Mouse (Mus musculus) yolk sac, embryonic 10.5 days (tissue): ENCODE measurements around the gene Rtn4ip1.
"Not testable (repeated sequence)": the region's sequence is repeated elsewhere in the genome, so short reads cannot be mapped to it uniquely, and the experiment has no call there.

ENCODE experiments used
- DNase-seq: peaks from one replicate; pipeline ENCODE4 v3.0.0-alpha.2; 2017; ENCODE audit warnings: low spot score

The Rtn4ip1 gene

DNA sequence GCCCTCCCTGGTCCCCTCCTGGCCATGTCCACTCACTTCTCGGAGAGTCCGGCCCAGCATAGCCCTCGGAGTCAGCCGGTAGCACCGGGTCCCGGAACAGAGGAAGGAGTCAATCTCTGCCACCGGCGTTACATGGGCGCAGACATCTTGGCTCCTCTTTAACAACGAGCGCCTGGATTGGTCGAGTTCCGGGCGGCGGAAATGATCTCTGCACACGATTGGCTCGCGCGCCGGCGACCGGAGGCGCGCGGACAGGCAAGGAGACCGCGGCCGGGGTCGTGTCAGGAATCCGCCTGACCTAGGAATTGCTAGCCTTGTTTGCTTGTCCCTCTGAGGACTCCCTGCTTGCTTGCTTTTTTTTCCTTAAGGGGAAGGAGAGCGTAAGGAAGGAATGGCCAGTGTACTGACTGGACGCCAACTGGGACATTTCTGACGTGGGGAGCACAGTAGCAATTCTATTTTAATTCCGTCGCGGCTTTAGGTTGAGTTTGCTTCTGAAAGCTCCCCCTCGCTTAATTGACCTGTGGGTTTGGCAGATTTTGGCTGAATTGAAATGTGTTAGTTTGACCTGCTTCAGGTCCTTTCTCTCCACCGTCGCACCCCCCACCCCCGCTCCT is at the start of gene Rtn4ip1, which contains the start of gene Qrsl1:
Gene Rtn4ip1 (plus strand): TSS at position 230 of the 617 bp plus-strand sequence.
Gene Qrsl1 (minus strand): TSS at position 168 of the 617 bp plus-strand sequence.
- peak; percentile 95 for DNase-seq

DNA sequence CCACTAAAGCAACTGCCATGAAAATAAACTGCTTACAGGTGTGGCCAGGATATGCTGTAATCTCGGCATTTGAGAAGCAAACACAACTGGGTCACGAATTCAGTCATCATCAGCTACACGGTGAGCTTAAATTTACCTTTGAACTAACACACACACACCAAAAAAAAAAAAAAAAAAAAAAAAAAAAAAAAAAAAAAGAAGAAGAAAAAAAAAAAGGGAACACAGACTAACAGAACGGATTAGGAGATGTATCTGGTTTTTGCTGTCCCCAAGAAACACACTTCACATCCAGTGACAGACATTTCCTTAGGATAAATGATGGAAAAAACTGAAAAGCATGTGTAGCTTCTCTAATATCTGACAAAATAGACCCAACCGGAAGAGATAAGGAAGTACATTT is 49.7 kb upstream of the Rtn4ip1 start:
- DNase-seq = no peak

DNA sequence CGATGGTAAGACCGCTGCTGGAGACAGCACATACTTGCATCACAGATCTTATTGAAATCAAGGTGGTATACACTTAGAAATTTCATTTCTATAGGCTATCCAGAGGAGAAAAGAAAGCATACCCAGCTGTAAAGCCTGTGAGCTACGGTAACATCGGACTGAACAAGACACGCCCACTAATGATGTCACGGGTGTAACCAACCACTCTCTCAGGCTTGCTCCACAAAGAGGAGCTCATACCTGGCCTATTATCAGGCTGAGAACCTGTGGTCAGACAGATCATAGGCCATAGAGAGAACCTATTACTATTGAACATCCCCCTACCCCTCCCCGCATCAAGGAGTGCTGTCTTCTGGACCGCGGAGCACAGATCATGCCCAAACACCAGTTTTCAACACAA is 45.7 kb upstream of the Rtn4ip1 start:
- no peak for DNase-seq

DNA sequence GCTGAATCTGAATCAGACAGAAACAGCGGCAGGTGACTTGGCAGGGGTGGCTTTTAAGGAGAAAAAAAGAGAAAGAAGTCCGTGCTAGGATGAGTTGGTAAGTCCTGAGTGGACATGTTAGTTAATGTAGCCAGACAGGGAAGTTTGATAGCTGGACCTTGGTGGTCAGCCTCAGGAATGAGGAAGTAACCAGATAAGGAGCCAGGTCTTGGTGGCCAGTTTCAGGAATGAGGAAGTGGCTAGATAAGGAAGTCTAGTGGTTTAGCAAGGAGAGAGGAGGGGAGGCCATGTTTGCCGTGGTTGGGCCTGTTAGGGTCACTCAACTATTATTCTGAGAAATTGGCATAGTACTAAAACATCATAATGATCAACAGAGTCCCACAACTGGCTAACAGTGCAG is 45.3 kb upstream of the Rtn4ip1 start:
- no peak for DNase-seq

DNA sequence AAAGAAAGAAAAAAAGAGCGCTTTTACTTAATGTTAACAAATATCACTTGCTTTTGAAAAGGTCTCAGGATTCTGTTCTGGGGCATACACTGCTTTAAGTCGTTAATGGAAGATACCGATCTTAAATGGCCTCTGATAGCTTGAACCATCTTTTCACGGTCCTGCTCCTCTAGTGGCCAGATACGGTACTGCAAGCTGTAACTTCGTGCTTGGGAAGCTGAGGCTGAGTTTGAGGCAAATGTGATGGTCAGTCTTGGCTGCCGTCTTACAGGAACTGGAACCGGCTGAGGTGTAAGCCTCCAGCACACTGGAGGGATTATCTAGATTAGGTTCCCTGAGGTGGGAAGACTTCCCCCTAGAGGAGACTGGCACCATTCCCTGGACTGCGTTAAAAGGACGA is 30.9 kb upstream of the Rtn4ip1 start:
- no peak for DNase-seq

DNA sequence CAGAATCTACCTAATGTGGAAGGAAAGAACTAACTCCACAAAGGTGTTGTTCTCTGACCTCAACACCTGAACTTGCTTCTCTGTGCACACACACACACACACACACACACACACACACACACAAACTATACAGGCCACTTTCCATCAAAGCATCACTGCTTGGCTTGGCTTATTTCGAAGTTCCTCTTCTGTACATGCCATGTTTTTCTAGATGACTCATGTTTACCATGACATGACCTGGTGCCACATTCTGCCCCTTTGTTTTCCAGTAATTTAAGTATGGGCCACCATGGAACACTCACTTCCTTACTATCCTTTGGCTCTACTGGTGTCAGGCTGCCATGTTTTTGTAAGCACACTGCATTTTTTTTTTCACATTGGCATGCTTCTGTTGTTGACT is 30.1 kb upstream of the Rtn4ip1 start:
- DNase-seq = no peak

DNA sequence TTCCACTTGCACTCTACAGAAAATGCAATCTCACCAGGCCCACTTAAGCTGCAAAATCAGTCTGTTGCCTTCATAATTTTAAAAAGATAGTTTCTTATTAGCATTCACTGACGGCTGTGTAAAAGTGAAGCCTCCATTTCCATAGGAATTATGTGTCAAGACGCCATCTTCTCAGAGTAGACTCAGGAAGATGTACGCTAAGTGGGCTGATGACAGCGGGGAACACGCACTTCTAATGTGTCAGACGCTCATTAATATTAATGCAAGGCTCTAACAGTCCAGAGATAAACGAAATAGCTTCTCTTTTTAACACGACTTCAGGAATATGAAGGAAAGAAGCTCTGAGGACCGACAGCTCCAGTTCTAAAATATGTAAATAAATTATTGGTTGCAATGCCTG is 13.9 kb upstream of the Rtn4ip1 start:
- no peak for DNase-seq

DNA sequence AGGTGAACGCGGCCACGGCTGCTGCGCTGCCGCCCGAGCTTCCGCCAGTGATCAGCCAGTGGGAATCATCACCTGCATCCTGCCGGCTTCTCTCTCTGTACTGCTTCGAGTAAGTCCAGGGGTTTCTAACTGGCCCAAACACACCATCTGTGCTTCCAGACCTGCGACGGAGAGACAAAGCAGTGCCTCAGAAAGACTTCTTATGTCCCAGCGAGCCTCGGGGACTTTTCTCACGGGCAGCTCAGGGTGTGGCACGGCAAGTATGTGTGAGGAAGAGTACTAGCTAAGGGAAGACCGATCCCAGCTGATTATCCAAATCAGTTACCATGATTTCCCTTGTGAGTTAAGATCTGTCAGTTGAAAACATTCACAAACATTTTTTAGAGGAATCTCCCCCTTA is 12.6 kb upstream of the Rtn4ip1 start:
- no peak for DNase-seq

DNA sequence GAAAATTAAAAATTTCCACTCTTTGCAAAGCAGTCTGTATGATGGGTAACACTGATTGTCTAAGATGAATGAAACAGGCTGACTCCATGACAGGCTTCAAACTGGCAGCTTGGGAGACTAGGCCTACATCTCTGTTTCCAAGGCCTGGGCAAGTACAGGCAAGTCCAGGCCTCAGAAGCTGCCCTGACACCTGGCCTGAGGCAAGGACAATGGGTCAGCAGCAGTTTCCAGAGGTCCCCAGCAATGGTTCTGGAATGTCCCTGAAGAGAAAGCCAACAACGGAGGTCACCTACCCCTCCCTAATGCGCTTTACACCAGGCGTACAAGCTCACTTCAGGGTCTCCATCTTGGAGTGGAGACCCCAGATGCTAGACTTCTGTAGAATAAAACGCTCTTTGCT is 8.6 kb upstream of the Rtn4ip1 start:
- DNase-seq = no peak

DNA sequence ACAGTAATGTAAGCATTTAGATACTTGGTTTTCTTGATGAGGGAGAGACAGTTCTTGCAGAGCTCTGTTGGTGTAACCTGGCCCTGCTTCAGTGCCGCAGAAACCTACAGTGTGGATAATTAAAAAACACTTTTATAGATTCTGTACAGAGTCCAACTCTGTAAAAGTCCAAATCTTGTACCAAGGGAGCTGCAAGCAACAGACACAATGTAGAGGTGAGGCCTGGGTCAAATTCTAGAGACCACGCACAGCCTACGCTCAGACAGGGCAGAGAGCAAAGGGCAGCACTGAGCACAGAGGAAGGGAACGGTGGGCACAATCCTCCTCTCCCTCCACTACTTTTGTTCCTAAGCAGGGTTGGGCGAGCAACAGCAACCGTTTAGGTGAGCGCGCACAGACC is 5.5 kb upstream of the Rtn4ip1 start:
- no peak for DNase-seq

DNA sequence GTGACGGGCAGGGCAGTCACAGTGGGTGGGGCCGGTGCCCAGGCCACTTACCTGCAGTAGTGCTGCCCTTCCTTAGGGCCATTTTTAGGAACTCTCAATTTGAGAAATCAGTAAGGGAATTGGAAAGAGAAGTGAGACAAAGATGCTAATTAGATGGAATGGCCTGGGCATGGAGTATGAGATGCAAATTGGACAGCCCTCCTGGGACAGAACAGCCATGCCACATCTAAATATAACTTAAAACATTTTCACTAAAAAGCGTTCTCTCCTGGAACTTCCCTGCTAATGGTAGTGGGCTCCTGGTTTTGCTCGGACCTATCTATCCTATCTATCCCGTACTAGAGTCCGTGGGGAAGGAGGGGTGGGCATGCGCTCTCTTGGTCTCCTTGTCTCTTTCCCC is 3.3 kb upstream of the Rtn4ip1 start:
- no peak for DNase-seq

DNA sequence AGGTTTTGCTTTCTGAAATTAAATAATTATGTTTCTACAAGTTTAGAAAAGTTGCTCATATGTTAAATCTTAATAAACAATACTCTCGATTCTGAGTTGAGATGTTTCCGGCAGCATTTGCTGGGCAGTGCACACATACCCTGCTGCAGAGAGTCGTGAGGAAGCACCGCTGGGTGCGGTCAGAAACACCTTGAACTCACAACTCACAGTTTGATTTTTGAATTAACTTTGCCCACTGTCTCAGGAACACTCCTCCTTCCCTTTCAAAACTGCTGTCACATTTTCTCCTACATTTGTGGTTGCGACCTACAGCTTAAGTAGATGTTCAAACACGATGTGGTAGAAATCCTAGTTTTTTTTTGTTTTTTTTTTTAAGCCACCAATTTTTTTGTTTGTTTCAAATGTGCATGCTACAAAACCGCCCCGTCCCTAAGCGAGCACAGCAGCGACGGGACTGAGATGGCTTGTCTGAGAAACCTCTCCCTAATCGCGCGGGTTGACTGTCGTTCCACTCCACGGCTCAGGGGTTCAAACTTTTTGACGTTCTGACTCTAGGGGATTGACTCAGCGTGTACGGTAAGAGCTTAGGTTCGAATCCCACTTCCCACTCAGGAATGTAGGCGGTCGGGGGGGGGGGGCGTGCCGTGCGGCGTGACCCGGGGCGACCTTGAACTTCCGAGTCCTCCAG is 580 bp upstream of the Rtn4ip1 start:
- DNase-seq = no peak

DNA sequence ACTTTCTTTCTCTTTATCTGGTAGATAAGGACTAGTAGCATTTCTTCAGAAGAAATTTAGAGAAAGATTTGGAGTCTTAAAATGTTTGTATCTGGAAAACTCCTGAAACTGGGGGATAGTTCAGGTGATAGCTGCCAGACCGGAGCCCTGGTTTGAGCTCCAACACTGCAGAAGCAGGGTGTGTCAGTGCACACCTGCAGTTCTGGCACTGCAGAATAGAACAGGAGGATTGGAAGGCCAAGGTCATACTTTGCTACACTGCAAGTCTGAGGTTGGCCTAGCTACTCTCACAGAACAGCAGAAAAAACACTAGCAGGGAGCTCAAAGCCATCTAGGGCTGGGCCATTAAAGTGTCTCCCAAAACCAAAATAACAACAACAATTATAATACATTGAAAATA is 3.0 kb downstream of the Rtn4ip1 start:
- no peak for DNase-seq

DNA sequence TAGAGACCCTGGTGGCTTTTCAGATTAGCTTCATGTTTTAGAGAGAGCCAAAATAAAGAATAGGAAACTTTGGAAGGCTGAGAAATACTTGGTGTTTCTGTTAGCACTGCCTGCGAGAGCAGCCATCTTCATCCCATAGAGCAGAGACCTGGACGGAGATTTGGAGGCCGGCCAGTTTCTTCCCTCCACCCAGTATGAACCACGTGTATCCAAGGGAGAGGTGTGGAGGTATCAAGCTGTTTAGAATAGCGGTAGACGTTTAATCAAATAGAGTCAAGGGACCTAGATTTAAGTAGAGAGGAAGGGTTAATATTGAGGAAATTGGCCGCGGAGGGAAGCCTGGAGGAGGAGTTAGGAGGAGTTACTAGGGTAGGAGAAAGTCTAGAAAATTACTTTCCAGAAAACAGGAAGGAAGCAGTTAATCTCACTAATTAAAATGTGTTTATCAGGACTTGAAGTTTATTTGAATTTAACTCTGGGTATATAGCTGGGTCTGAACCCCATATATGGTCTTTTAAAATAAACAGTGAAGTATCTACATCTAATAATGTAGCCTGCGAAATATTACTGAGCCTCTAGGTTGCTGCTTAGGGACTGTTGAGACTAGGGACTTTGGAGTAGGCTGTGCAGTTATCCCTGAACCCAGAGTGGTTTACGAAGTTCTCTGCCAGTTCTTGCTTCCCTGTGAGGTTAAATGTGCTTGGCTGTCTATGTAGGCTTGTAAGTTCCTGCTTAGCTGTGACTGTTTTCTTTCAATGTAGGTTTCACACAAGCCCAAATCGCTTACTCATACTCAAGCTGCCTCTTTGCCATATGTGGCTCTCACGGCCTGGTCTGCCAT is 8.6 kb downstream of the Rtn4ip1 start:
- no peak for DNase-seq

DNA sequence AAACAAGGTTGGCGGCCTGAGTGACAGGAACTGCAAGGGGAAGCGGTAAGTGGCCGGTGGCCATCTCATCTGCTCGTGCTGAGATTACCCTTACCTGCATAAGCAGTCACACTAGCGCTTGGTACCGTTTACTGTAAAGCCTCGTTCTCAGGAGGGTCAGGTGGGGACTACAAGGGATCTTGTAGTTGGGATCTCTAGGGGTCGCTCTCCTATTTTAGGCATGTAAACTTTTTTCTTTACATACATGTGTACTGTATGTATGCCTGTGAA is 9.2 kb downstream of the Rtn4ip1 start:
- DNase-seq = no peak

DNA sequence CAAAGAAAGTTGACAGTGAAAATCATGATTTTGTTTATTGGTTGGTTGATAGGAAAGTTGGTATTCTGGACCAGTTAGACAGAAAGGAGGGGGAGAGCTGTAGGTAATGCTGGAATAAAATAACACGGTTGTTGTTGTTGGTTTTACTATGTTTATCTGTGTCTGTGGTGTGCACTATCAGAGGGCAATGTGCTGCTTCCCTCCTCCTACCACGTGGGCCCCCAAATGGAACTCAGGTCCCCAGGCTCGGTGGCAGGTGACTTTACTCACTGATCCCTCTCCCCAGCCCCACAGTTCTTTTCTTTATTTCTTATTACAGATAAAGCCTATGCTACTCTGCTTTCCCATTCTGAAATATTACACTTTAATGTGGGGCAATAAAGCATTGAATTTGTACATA is 10.6 kb downstream of the Rtn4ip1 start:
- DNase-seq = no peak

DNA sequence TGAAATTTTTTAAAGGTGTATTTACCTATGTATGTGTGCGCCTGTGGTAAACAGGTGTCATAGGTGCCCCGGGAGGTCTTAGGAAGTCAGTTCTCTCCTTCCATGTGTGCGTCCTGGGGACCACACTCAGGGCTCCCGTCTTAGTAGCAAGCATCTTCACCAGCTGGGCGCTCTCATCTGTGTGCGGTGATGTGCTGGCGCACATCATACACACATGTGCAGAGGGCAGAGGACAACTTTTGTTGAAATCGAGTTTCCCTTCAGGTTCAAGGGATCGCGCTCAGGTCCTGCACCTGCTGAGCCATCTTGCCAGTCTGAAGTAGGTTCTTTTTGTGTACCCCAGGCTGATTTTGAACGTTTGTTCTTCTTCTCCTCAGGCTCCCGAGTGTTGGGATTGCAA is 14.6 kb downstream of the Rtn4ip1 start:
- DNase-seq = no peak

DNA sequence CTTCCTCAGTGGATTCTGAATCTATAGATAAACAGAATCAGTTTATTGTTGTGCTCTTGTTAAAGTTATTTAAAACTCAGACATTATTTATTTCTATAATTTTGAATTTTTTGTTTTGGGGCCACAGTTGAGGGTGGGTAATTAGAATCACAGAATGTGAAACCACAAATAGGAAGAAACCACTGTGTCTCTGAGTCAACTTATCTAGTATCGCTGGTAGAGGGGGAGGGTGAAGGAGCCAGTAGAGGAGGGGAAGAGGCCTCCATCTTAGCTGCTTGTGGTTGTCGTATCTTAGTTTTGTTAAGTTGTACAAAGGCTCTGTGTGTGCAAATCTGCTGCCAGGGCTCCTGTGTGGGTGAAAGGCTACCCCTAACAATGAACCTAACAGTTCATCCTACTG is 15.1 kb downstream of the Rtn4ip1 start:
- no peak for DNase-seq

DNA sequence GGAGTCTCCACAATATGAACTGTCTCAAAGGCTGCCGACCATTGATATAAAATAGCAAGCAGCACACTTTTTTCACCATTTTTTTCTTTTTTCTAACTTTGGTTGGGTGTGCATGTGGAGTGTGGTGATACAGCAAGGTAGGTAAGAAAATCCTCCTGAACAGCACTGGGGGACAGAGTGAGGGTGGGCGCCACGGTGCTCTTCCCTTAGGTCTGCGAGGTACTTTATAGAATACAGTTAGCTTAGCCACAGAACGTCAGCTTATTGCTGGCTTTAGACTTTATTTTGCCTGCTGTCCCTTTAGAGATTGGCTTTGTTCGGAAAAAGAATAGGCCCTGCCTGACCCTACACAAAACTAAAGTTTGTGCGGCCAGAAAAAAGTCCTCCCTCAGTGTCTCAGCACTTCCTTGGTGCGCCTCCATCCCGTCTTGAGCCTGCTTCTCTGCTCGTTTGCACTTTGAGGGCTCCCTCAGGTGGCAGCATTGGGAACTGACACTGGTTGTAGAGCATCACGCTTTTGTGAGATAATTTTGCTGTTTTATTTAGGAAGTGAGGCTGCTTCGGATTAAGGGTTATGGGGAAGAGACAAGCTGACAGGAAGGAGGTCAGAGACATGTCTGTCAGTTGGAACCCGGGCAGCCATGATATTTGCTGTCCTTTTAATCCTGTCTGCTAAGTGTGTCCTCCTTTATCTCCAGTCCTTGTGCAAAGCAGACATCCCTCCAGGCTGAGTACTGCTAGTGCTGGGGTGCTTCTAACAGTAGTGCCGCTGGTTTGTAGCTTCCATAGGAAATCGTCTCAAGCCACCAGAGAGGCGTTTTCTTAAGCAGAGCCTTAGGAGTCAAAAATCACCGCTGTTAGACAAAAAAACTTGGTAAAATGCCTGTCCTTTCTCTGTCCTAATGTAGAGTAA is 17.3 kb downstream of the Rtn4ip1 start:
- peak; percentile 54 for DNase-seq

DNA sequence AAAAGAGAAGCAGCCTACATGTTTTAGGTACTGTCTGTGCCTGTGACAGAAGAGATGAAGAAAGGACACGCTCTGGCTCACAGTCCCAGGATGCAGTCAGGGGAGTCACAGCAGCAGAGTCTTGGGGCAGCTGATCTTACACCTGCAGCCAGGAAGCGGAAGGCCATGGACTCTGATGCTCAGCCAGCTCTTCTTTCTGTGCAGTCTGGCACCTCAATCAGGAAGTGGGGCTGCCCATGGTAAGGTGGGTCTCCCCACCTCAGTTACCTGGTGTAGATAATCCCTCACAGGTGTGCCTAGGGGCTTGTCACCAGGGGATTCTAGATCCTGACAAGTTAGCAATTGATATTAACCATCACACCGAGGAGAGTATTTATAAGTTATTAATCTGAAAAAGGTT is 21.5 kb downstream of the Rtn4ip1 start:
- DNase-seq = no peak

DNA sequence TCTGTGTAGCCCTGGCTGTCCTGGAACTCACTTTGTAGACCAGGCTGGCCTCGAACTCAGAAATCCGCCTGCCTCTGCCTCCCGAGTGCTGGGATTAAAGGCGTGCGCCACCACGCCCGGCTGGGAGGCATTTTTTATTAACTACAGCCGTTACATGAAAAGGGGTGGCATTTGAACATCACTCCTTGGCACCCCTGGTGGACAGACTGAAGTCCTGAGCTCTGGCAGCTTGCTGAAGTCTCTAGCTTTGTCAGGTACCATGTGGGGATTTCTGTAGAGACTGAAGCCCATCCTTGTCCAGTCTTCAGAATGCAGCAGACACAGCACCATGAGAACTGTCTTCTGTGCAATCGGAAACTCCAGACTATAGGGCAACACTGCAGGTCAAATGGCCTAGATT is 24.2 kb downstream of the Rtn4ip1 start:
- not testable (repeated sequence) for DNase-seq

DNA sequence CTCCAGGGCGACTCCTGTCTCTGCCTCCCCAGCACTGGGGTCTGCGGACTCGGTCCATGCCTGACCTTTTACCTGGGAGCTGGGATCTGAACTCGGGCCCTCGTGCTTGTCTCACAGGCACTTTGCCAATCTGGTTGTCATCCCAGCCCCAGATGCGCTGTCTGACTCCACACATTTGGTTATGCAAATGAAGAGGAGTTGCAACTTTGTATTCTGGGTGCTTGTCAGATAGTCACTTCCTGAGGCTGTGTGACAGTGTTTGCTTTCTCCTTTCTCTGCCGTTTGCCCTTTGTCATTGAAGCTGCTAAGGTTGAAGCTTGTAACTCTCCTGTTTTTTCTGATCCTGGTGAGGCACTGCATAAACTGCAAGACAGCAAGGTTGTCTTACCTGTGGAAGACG is 26.1 kb downstream of the Rtn4ip1 start:
- DNase-seq = peak; percentile 60
